Mouse (Mus musculus): ENCODE measurements around the gene Ebf1. TPM values are rescaled to one million over a fixed set of nuclear protein-coding genes. Genes with fewer than 3 reads are reported as not detected.
A peak's percentile ranks its signal among the peaks of the same experiment; 100 is the strongest.

The Ebf1 gene
- total RNA-seq, 2 experiments from 2014 or later = 2.4 to 5.1 TPM

GRCm38 (mm10) chr11:44962746-44963440, 345.8 kb downstream of the Ebf1 start:
- intact Hi-C loops (cut with DNase I) = no loop called here
- DNase-seq (ENCODE audit: low spot score in 2 of 2) = no peak

DNA sequence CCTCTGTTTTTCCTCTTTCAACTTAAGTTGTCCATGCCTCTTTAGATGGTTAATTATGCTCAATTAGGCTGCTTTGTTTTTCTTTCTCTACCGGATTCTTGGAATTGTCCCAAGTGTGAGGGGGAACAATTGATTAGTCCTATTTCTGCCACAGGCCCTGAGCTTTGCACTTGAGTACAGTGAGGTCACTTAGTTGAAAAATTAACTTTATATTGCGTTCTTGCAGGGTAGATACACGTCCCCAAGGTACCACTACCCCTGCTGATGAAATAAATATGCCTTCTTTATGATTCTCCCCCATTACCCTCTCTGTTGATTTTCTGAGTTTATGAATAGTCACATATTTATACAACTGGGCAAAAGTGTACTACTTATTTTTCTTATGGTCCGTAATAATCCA, 351.9 kb downstream of the Ebf1 start:
- DNase-seq (ENCODE audit: low spot score in 2 of 2) = no peak
- intact Hi-C loops (cut with DNase I) = no loop called here

DNA sequence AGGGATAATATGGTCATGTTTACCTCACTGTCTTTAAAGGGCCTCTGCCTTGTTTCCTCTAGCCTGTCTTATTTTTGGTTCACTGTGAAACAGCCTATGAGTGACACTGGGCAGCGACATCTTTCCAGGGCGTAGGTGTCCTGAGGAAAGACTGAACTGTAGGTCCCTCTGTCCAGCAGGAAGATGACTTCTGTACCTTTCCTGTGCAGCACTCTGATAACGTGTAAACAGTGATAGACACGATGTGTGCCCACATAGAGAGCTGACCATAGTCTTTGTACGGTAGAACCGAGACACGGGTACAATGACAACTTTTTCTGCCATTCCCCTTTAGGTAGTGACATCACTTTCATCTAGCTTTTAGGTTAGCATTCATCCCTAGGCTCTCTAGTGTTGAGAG, 357.2 kb downstream of the Ebf1 start:
- DNase-seq (ENCODE audit: low spot score in 2 of 2) = no peak
- intact Hi-C loops (cut with DNase I) = no loop called here

GRCm38 (mm10) chr11:44975151-44975550, 358.0 kb downstream of the Ebf1 start:
- intact Hi-C loops (cut with DNase I) = no loop called here
- no peak for DNase-seq (ENCODE audit: low spot score in 2 of 2)

DNA sequence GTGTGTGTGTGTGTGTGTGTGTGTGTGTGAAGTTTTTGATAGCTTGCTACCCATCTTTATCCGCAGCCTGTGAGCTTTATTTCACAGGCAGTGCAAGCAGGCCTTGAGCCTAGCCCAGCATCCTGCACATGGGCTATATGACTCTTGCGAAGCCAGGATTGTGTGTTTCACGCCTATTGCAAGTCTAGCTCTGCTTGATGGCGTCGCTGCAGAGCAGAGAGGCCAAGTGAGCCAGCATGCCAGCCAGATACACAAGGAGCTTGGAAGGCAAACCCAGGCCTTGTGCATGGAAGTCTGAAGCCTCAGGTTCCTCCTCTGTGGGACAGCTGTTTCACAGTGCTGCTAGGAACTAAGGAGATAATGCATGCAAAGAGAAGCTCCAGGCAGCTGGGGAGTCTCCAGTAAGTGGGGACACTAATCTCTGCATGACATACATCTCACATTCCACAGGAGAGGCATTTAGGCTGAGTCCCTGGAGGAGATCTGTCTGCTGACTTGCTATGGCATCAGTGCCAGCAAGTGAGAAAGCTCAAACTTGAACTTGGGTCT, 359.2 kb downstream of the Ebf1 start:
- no peak for DNase-seq (ENCODE audit: low spot score in 2 of 2)
- intact Hi-C loops (cut with DNase I) = no loop called here

DNA sequence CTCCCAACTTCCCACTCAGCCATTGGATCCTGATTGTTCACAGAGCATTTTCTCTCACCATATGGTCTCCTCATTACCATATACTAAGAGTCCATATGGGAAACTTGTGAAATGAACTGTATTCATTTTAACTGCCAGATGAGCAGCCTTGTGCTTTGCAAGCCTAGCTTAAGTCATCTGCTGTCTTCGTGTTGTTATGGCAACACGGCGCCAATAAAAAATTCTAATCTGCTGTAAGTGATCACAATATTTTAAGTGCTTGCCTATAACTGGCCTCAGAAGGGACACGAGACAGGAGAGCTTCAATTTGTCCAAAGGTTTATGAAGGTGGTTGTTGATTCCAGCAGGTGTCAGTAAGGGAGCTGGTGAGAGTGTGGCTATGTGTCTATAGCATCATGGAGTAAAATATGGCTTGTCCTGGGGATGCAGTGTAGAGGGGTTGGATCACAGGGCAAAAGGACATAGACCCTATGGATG, 360.8 kb downstream of the Ebf1 start:
- intact Hi-C loops (cut with DNase I) = no loop called here
- peak; percentile 50 to 70 for DNase-seq (ENCODE audit: low spot score in 2 of 2)

- intact Hi-C loops (cut with DNase I) = no loop called here
- DNase-seq (ENCODE audit: low spot score in 2 of 2) = no peak
Observed at GRCm38 (mm10) chr11:44979391-44979790, 362.3 kb downstream of the Ebf1 start.

DNA sequence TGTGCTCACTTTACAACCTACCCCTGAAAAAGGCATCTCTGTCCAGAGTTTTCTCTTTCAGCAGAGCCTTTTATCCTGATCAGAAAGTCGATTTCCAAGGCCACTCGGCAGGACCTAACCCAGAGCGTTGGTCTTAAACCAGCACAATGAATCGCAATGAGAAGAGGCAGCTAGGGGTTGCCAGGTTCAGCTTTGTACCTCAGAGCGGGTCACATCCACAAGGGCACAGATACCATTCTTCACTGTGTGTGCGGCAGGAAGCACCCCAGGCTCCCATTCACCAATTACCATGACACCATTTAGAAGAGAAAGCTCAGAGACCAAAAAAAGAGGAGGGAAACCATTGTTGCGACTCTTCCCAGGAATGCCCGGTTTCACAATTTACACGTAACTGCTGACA, 365.1 kb downstream of the Ebf1 start:
- DNase-seq (ENCODE audit: low spot score in 2 of 2) = no peak
- intact Hi-C loops (cut with DNase I) = no loop called here

DNA sequence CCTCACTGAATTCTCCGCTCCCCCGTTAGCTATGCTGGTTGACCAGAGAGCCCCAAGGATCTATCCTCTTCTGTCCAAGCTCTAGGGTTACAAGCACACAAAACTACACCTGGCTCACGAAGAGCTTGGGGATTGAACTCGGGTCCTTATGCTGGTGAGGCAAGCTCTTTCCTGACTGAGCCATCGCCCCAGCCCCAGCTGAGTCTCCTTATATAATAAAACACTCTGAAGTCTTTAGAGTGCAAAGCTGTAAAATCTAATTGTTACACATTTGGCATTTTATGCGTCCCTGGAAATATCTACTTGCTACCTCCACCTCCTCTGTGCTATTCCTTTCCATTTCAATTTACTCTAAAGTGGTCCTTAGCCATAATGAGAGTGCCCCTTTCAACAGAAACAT, 366.8 kb downstream of the Ebf1 start:
- DNase-seq (ENCODE audit: low spot score in 2 of 2) = no peak
- intact Hi-C loops (cut with DNase I) = no loop called here

GRCm38 (mm10) chr11:44984381-44984780, 367.3 kb downstream of the Ebf1 start:
- intact Hi-C loops (cut with DNase I) = no loop called here

GRCm38 (mm10) chr11:44987796-44988195, 370.7 kb downstream of the Ebf1 start:
- intact Hi-C loops (cut with DNase I) = no loop called here

More at GRCm38 (mm10) chr11:44984381-44984780, 367.3 kb downstream of the Ebf1 start:
- no peak for DNase-seq (ENCODE audit: low spot score in 2 of 2)

GRCm38 (mm10) chr11:45002681-45003286, 385.7 kb downstream of the Ebf1 start:
- no peak for DNase-seq (ENCODE audit: low spot score in 2 of 2)

More at GRCm38 (mm10) chr11:44987796-44988195, 370.7 kb downstream of the Ebf1 start:
- DNase-seq (ENCODE audit: low spot score in 2 of 2) = no peak

DNA sequence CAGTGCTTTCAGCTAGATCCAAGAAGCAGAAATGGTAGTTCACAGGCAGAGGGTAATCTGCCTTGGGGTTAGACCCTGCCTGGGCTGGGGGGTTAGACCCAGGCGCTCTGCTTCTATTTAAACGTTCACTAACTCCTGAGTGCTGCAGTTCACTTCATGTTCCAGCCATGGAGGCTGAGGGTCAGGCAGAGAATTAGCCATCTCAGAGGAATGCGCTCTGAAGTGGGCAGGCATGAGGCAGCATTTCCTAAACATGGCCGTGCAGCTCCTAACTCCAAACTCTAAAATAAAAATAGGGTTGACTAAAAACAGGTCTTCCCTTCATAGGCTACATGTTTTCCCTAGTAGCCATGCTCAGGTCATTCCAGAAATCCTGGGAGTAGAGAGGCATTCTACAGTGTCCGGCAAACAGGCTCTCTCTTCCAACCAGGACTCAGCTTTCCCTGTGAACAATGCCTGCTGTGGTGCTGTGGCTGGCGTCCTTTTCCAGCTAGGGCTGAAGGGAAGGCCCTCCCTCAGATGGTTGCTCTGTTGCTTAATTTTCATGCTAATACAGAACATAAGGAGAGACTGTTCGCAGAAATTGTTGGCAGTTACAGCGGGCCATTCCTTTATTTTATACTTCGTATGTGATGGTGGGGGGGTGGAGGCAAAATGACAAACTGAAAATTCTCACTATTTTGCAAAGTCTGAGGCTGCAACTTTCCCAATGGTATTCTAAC, 386.8 kb downstream of the Ebf1 start:
- intact Hi-C loops (cut with DNase I) = no loop called here
- DNase-seq (ENCODE audit: low spot score in 2 of 2) = no peak

More at GRCm38 (mm10) chr11:45002681-45003286, 385.7 kb downstream of the Ebf1 start:
- intact Hi-C loops (cut with DNase I) = no loop called here

- no peak for DNase-seq (ENCODE audit: low spot score in 2 of 2)
- intact Hi-C loops (cut with DNase I) = loop anchor here (5.0 kb wide), 2 partner anchors 530 to 875 kb away; no protein-coding TSS in a partner anchor
Observed at GRCm38 (mm10) chr11:45007311-45007710, 390.2 kb downstream of the Ebf1 start.

DNA sequence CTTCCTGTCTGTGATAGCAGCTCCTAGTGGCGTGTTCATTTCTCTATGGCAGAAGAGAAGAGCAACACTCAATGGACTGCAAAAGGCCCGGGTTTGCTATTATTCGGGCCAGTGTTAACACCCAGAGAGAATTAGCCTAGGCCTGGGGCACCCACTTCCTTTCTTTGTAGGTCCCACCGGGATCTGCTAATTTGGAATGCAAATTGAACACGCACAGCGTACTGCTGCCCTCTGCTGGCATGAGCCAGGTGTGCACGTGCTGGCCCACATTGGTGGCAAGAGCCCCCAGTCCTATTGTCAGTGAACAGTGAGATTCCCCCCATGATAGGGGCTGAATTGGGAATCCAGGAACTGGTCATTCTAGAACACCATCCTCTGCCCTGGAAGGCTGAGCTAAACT, 391.0 kb downstream of the Ebf1 start:
- DNase-seq (ENCODE audit: low spot score in 2 of 2) = peak; percentile 56 to 71
- intact Hi-C loops (cut with DNase I) = loop anchor here (1.0 to 5.0 kb wide), 3 partner anchors 397 to 874 kb away; no protein-coding TSS in a partner anchor

GRCm38 (mm10) chr11:45008760-45009159, 391.6 kb downstream of the Ebf1 start:
- intact Hi-C loops (cut with DNase I) = loop anchor here (1.0 to 5.0 kb wide), 3 partner anchors 397 to 874 kb away; no protein-coding TSS in a partner anchor
- DNase-seq (ENCODE audit: low spot score in 2 of 2) = no peak

GRCm38 (mm10) chr11:45012081-45012480, 395.0 kb downstream of the Ebf1 start:
- DNase-seq (ENCODE audit: low spot score in 2 of 2) = no peak
- intact Hi-C loops (cut with DNase I) = no loop called here

DNA sequence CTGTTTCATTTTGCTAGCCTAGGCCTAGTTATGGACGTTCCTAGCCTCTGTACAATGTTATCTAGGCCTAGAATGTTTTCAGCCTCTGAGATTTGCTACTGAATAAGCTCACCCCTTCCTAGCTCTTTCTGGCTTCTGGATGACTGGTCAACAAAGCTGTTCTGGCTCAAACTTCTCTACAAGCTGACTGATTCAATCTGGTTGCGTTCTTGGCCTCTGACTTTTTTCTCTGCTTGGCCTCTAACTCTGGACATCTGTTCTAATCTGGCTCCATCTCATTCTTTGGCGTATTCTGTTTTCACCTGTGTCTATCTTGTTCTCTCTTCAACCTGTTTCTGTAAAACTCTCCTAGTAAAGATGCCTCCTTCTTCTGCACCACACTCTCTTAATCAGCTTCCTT, 400.4 kb downstream of the Ebf1 start:
- intact Hi-C loops (cut with DNase I) = no loop called here

DNA sequence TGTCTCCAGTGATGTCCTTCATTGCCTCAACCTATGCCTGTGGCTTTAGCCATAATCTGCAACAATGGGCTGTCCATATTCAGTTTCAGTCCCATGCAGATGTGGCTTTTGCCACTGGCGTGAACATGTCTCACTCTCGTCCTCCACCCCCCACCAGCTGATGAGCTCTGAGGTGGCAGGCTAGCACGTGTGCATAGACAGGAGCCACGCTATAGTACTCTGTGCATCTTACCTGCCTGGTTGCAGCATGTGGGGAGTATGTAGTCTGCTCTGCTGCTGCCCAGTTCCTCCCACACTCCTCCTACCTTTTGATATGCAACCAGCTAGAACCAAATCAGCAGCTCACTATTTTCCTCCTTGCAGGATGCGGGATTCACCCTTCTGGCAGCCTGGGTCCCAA, 408.9 kb downstream of the Ebf1 start:
- no peak for DNase-seq (ENCODE audit: low spot score in 2 of 2)
- intact Hi-C loops (cut with DNase I) = no loop called here

More for the DNA sequence above, 400.4 kb downstream of the Ebf1 start:
- no peak for DNase-seq (ENCODE audit: low spot score in 2 of 2)

GRCm38 (mm10) chr11:45026674-45027073, 409.6 kb downstream of the Ebf1 start:
- no peak for DNase-seq (ENCODE audit: low spot score in 2 of 2)
- intact Hi-C loops (cut with DNase I) = no loop called here

Data from left cerebral cortex, postnatal 25 days (tissue).